Mouse (Mus musculus) adrenal gland, postnatal 25 days (tissue): ENCODE results near the gene Uba5. TPM values are rescaled to one million over a fixed set of nuclear protein-coding genes. Genes with fewer than 3 reads are reported as not detected.

ENCODE experiments used
- DNase-seq: peaks from one replicate; pipeline ENCODE4 v3.0.0; 2021; ENCODE audit warnings: mixed read lengths
- long read RNA-seq: library from polyadenylated mRNA; stranded (forward); transcript quantifications from one replicate; pipeline ENCODE4 v2.0.0, GENCODE M21; 2021
- total RNA-seq: library from RNA; stranded (reverse); gene quantifications from 2 replicates; pipeline ENCODE4 v1.2.3, GENCODE M21; 2021

Uba5 gene
- total RNA-seq, result 42.2 and 45.8 TPM in 2 replicates
- long read RNA-seq, transcript Uba5-201 (12 exons, 2,404 nt), result major isoform, 89 of 96 reads
- long read RNA-seq, partial matches to known transcripts, result 3 of 96 reads
- long read RNA-seq, other reads (novel, unspliced or antisense), result 4 of 96 reads

DNA sequence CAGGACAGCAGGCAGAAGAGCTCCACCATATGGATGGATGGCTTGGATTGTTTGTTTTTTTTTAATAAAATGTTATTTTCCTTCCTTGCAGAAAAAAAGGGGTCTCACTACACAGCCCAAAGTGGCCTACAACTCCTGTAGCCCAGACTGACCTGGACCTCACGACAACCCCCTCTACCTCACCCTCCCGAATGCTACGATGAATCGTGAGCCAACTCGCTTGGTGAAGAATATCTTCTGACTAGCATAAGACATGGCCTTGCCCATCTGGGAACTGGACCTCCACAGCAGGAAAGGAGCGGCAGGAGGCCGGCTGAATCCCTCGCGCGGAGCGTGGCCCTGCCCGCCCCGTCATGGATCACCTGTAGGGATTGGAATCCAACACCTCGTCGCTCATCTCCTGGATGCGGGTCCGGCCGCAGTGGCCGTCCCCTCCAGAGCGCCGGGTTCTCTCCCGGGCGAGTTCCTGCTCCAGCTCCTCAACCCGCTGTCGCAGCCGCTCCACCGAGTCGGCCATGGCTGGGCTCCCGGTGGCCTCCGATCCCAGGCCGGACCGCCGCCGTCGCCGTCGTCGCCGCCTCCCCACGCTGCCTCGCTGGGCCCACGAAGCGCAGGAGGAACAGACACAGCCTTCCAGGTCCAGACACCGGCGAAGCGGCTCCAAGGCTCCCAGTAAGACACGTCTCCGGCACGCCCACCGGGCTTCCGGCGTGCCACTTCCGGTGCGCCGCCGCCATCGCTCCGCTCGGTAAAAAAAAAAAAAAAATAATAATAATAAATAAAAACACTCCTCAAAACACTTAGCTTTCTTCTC, at the start of gene Uba5:
Uba5 (minus strand) TSS at position 705 of the 814 bp plus-strand sequence.
- DNase-seq, result peak; percentile 78

DNA sequence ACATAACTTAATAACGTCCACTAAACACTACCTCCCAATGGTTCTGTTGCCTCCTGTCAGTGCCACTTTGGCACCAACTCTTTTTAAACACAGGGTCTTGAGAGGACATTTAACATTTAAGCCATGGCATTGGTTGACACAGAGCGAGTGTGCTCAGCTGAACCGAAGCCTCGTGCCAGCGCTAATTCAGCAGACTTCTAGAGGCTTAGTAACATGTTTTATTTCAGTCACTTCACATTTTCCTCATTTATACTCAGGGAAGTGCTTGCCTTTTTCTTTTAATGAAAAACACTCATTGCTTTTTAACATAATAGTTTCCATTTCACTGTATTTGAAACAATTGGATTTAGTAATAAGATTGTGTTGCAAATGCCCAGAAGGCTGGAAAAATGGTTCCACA, 46.2 kb upstream of the Uba5 start:
- DNase-seq, result no peak

DNA sequence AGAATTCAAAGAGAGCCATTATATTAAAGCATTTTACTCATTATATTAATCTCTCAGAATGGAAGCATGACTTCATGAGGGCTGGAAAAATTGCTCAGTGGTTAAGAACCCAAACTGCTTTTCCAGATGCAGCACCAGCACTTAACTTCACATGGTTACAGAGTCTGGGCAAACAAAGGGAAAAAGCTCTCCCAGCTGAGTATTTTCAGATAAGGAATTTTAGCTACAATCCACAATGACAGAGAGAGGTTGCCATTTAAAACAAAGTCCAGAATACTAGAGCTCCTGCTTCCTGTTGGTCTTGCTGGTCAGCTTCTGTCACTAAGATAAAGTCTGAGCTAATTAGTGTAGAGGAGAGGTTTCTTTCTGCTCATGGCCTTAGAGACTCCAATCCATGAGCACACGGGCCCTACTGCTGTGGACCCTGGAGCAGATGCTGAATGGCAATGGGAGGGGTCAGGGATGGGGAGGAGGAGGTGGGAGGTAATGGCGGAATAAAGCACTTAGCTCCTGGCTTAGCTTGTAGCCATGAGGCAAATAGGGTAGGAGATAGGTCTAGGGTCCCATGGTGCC, 45.7 kb upstream of the Uba5 start:
- DNase-seq, result no peak

DNA sequence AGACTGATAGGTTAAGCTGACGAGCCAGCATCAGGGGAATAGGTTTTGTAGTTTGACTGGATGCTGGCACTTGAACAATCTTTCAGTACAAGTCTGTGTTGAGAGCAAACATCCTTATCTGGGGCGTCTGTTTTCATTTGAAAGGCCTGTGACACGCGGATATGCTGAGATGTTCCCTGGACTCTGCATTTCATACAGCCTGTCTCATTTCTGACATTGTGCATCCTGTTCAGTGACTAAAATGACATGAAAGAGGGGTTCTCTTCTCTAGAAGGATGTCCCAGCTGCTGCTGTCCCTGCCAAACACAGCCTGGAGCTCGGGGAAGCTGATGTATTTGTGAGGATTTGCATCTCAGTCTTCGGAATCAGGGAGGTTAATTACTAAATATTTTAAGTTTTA, 44.5 kb upstream of the Uba5 start:
- DNase-seq, result no peak

DNA sequence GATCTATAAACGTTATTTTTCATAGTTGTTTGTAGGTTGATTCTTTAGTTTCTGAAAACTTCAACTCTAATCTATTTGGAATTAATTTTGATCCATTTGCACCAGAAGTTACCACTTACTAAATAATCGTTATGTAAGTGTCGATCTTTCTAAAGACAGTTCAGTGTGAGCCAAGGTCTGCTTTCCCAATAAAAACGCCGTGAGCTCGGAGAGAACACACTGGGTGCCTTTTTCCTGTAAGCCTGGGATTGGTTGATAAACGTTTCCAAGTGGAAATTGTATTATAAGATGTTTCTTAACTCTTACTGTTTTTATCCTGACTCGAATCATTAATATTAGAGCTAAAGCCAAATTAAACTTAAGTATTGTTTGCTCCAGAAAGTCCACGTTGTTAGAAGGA, 44.0 kb upstream of the Uba5 start:
- no peak for DNase-seq

DNA sequence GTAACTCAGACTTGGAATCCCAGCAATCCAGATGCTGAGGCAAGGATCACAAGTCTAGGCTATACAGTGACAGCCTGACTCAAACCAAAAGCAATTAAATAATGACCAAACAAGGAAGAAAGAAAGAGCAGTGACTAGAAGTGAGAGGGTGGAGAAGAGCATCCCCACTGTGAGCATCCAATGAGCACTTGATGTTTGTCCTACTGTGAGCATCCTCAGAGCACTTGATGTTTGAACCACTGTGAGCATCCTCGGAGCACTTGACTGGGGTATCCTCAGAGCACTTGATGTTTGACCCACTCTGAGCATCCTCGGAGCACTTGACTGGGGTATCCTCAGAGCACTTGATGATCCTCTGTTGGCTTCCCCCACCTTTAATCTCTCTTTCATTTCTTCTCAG, 42.1 kb upstream of the Uba5 start:
- no peak for DNase-seq

DNA sequence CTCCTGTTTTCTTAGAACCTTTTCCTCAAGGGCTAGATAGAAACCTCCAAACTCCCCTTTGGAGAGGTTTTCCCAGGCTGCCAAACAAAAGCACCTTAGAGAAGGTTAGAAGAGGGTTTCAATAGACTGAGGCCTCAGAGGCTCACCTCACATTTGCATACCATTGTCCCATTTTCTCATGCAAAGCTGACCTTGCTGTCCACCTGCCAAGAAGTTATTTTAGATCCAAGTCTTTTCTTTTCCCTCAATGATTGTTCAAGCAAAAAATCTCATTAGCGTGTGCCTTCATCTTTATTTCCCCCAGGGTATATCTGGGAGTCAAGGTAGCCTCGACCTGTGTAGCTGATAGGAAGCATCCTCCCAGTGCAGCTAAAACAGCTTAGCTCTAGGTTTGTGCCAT, 40.0 kb upstream of the Uba5 start:
- DNase-seq, result no peak

DNA sequence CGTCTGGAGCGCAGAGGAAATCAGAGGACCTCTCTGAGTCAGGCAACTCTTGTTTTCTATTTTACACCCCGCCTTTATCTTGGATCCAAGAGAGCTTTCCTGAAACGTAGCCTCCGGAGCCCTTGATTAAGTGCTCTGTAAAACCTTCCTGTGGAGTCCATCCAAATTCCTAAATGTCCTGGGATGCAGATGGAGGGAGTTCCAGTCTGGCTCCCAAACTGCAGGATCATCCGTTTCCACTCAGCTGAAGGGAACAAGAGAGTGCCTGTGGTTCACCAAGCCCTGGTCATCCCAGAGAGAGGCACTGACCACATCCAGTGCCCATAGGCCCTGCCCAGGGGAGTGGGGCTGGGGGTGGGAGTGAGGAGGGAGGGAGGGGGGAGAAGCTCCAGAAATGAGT, 39.4 kb upstream of the Uba5 start:
- DNase-seq, result no peak

DNA sequence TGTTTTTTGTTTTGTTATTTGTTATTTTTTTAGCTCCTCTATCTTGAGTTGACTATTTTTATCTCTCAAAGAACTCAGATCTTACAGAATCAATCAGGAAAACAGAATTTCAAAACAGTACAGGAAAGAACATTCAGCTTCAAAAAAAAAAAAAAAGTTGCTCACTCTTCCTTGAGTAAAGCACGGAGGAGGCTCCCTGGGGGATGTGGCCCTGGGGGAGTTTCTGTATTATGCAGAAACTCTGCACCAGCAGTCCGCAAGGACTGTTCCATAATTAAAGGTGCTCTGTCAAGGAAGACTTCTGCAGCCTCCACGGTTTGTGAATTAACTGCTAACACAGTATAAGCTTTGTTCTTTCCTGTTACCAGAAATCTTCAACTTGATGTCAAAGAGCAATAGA, 38.5 kb upstream of the Uba5 start:
- no peak for DNase-seq

DNA sequence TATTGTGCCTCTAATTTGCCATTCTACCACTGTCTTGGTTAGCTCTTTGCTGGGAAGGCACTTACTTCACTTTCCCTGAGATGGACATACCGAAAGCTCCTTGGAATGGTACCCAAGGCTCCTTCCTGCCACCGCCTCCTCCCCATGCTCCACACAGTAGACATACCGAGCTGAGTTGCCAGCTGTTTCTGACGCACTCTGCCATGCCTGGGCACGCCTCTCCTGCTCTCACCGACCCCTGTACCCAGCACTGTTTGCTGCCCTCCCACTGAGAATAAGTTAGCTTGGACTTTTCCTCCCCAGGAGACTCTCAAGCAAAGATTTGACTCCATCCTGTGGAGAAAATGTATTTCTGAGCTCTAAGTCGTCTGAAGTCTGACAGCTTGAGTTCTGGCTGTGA, 37.9 kb upstream of the Uba5 start:
- no peak for DNase-seq

DNA sequence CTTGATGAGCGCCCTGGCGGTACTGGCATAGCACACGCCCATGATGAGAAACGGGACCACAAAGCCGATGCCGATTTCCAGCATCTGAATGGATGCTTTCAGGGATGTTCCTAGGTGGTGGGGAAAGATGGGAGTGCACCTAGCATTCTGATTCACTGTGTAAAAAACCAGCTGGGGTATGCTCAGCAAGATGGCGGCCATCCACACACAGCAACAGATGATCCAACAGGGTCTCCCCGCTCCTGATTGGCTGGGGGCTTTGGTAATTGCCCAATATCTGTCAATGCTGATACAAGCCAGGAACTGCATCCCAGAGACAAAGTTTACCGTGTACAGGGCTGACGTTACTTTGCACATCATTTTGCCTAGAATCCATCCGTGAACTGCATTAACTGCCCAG, 36.1 kb upstream of the Uba5 start:
- no peak for DNase-seq

DNA sequence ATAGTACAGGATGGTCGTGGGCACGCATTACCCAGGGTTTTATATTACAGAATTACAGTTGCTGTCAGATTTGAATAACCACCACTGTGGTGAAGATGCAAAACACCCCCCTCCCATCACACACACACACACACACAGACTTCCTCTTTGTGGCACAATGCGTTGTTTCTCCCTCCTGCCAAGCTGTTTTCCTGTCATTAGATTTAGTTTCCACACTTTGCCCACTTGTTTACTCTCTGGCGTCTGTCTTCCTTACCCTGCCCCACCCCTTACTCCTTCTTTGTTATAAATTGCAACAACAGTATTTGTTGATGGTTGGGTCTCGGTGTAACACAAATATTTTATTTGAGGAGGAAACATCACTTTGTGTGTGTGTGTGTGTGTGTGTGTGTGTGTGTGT, 35.3 kb upstream of the Uba5 start:
- no peak for DNase-seq

DNA sequence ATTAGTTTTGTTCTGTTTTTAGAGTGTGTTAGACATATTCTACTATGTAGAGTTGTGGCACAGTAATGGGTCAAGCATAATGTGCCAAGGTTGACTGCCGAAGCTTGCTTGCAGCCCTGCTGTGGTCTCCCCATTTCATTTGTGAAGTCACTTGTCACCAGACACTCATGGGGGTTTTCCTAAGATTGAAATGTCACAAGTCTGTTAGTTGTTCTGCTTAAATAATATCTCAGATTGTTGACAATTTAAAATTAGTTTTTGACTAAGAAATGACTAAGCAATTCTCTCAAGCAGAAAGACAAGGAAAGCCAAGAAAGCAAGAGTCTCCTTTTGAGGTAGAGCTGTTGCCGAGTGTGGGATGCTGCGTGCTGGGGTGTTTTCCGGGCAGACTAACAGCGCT, 30.0 kb upstream of the Uba5 start:
- no peak for DNase-seq

DNA sequence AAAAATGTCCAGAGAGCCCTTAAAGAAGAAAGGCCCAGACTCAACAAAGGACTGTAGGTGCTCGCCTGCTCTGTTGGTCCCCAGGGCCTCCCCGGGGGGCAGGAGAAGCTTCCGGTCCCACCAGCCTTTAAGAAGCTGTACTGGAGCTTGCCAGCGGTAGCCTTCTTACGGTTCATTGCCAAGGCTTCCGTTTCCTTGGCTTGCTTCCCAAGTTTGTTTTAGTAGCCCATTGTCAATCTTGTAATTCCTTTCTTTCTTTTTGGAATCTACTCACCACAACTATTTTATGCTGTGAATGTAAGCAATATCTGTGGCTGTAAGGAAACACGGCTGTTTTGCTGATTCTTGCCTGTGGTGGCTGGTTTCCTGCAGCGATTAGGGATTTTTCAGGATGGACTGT, 25.6 kb upstream of the Uba5 start:
- no peak for DNase-seq

DNA sequence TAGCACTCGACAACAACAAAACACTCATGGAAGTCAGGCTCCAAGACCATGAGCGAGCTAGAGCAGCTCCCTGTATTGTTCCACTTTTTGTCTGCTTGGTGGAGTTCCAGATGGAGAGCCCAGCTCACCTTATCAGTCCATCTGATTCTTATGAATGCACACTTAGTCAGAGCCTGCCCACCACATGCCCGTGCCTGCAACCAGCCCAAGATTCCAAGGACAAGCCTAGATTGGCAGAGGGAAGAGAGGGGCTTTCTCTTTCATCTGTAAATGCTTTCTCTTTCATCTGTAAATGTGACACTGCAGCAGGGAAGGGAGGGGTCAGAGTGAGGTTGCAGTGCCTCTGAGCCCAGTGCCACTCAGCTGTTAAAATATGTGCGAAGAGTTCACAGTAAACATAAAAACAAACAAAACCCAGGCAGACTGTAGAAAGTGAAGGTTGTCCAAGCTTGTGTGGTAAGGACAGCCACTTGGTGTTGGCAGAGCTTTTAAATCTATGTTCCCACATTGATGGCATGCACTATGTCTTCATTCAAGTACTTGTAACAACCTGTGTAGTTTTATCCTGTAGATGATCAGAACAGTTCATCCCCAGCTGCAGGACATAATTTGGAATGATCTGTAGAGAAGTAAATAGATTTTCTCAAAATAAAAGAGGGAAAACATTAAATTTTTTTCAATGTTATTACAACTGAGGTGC, 22.9 kb upstream of the Uba5 start:
- no peak for DNase-seq

DNA sequence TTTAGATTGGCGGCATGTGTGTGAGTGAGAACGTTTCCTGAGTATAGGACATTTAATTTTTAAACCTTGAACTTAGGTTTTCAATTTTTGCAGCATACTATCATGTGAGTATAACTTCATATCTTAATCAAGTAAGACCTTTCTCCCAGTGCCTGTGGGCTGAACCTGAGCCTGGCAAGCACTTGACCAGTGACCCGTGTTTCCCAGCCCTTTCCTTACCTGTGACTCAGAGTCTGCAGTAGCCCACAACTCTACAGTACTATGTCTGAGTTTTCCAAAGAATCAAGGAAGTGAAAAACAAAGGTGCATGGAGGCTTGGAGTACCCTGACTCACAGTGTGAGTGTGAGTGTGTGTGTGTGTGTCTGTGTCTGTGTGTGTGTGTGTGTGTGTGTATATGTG, 17.1 kb upstream of the Uba5 start:
- no peak for DNase-seq

DNA sequence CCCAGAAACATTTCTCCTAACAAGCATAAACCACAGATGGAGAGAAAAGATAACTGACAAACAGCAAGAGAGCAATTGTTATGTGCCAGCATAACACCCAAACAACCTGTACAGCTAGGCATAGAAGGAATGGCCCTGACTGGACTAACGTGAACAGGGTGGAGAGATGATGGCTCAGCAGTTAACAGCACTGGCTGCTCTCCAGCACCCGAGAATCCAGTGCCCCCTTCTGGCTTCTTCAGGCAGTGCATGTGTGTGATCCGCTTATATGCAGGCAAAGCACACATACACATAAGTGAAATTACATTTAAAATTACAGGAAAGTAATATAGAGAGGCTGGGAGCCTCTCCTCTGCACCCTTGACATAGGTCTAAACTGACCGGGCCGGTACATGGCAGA, 16.4 kb upstream of the Uba5 start:
- DNase-seq, result peak; percentile 33

DNA sequence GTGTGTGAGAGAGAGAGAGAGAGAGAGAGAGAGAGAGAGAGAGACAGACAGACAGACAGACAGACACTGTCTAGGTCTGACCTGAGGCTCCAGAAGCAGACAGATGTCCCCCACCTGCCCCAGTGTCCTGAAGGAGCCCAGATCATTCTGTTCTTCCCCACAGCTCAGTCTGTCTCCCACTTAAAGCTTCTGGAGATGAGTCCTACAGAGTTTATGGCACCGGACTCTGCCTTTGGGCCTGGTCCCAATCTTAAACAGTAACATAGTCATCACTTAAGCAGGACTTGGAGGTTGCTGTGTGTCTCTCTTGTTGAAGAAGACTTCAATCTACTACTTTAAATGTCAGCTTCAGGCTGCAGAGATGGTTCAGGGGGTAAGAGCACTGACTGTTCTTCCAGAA, 15.8 kb upstream of the Uba5 start:
- DNase-seq, result no peak

DNA sequence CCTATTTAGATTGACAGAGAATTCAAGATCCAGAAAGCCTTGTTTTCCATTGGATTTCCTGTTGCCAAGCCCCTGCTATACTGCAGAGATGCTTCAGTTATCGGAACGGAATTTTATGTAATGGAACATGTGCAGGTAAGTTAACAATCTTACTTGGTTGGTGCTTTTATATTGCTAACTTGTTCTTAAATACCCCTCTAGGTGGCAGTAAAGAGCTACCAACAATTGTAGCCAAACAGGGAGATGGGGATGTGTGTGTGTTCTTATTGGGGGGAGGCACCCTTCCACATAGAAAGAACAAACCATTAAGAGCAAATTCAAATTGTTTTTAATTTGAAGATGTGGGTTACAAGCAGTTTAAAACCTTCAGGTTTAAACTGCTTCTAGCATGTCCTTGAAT, 12.9 kb upstream of the Uba5 start:
- no peak for DNase-seq

DNA sequence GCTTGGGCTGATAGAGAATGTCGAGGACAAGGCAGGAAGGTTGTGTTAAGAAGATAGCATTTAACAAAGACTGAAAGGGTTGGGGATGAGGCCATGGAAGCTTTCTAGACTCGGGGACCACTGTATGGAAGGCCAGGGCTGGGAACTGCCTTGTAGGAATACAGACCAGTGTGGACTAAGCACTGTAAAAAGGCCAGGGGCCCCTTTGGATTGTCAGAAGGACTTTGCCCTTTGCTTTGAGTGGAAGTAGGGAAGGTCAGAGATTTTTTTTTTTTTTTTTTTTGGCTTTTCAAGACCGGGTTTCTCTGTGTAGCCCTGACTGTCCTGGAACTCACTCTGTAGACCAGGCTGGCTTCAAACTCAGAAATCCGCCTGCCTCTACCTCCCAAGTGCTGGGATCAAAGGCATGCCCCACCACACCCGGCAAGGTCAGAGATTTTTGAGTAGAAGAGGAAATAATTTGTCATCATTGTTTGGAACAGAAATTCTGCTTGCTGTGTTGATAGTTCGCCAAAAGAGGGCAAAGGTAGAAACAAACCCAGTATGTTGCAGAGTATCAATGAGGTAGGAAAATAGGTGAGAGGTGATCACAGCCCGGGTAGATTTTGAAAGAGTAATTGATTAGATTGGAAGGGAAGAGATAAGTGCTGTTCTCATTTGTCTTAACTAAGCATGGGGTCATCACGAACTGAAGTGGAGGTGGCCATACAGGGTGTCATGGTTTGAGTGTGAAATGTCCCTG, 8.1 kb upstream of the Uba5 start:
- no peak for DNase-seq

DNA sequence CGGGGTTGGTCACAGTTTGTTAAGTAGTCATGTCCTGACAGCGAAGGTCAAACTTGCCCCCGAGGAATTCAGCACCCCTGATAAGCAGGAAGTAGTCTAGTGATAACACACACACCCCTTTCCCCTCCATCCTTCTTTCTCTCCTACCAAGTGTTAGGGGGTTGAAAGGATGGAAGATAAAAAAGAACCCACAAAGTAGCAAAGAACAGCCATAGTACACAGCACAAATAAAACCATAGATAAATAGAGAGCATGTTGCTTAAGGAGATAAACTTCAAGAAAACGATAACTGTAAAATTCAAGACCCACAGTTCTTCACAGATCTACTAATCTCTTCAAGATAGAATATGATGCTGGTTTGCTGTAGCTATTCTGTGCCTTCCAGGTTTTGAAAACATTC, 7.3 kb upstream of the Uba5 start:
- no peak for DNase-seq

DNA sequence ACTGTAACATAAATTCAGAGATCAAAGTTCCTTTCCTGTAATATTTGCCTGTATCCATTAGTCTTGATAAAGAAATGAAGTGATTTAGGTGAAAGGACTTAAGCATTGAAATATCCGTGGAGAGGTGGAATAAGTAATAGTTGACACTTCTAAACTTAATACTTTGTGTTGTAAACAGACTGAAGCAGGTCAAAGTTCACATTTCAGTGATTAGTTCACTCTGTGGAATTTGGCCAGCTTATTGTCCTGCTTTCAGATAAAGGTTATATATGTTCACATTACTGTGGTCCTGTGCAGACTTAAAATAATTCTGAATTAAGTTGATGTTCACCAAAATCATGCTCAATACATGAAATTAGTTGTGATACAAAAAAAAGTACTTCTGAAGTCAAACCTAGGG, 1.6 kb upstream of the Uba5 start:
- no peak for DNase-seq
